Mouse (Mus musculus): Measurements from ENCODE around the gene Zfp354a.
"Not testable (repeated sequence)": the region's sequence is repeated elsewhere in the genome, so short reads cannot be mapped to it uniquely, and the experiment has no call there.

- not testable (repeated sequence) for TF ChIP-seq POLR2A, CTCF (IDR thresholded peaks at IDR 0.05; ENCODE audit: extremely low read depth, insufficient read depth, low read length)
These were observed 14.3 kb upstream of the Zfp354a start for GRCm38 (mm10) chr11:51044776-51045175.

Data from cortical plate, adult 2 months (tissue).